Mouse (Mus musculus) kidney, embryonic 14.5 days (tissue): ENCODE measurements around the gene Lmntd1. TPM values are rescaled to one million over a fixed set of nuclear protein-coding genes. Genes with fewer than 3 reads are reported as not detected.

Experiments
- ATAC-seq: fragments of 200-750 bp; cut with Nextera tagmentation; 2 replicates; pipeline ENCODE4 v1.8.0; 2017; ENCODE audit warnings: moderate number of reproducible peaks, mild to moderate bottlenecking, moderate TSS enrichment, moderate library complexity; ENCODE audit not compliant: low FRiP score, low TSS enrichment
- H3K27ac ChIP-seq: fragments of 300-500 bp; sonication (generic); 2 replicates; pipeline ENCODE4 v1.5.1; 2014; ENCODE audit warnings: low read depth, mild to moderate bottlenecking, low read length, moderate library complexity, mixed read lengths
- H3K27me3 ChIP-seq: fragments of 300-500 bp; sonication (generic); 2 replicates; pipeline ENCODE4 v1.6.1; 2014; ENCODE audit warnings: mild to moderate bottlenecking, low read length; ENCODE audit not compliant: control insufficient read depth, insufficient read depth
- H3K36me3 ChIP-seq: fragments of 300-500 bp; sonication (generic); 2 replicates; pipeline ENCODE4 v1.6.1; 2014; ENCODE audit warnings: low read length, mixed read lengths; ENCODE audit not compliant: control insufficient read depth, insufficient read depth
- H3K4me1 ChIP-seq: fragments of 300-500 bp; sonication (generic); 2 replicates; pipeline ENCODE4 v1.6.1; 2014; ENCODE audit warnings: low read length, mixed read lengths; ENCODE audit not compliant: control insufficient read depth, insufficient read depth
- H3K4me2 ChIP-seq: fragments of 300-500 bp; sonication (generic); replicated peaks from 2 replicates; pipeline ENCODE4 v1.6.1; 2014; ENCODE audit warnings: low read depth, mild to moderate bottlenecking, low read length
- H3K4me3 ChIP-seq: fragments of 300-500 bp; sonication (generic); 2 replicates; pipeline ENCODE4 v1.5.1; 2014; ENCODE audit warnings: mild to moderate bottlenecking, low read length
- H3K9ac ChIP-seq: fragments of 300-500 bp; sonication (generic); 2 replicates; pipeline ENCODE4 v1.6.1; 2014; ENCODE audit warnings: low read depth, mild to moderate bottlenecking, low read length, moderate library complexity
- H3K9me3 ChIP-seq: fragments of 300-500 bp; sonication (generic); 2 replicates; pipeline ENCODE4 v1.6.1; 2016; ENCODE audit warnings: low read length; ENCODE audit not compliant: control insufficient read depth
- WGBS: fragments of 180-500 bp; shearing (Covaris S2); extraction: QIAGEN DNeasy Blood & Tissue Kit; methylation state at CpG from one replicate; pipeline ENCODE4 v1.1.7; 2014; 5-methylcytosine and 5-hydroxymethylcytosine counted together
- polyA plus RNA-seq: library from polyadenylated mRNA; unstranded; fragments of >200 nt; fragmentation: Nextera tagmentation; extraction: Ambion mirVana; gene quantifications from 2 replicates; pipeline ENCODE4 v1.2.1, GENCODE M21; 2014

Gene Lmntd1
- polyA plus RNA-seq, 1 experiment from 2014 or later = 2.0 TPM

DNA sequence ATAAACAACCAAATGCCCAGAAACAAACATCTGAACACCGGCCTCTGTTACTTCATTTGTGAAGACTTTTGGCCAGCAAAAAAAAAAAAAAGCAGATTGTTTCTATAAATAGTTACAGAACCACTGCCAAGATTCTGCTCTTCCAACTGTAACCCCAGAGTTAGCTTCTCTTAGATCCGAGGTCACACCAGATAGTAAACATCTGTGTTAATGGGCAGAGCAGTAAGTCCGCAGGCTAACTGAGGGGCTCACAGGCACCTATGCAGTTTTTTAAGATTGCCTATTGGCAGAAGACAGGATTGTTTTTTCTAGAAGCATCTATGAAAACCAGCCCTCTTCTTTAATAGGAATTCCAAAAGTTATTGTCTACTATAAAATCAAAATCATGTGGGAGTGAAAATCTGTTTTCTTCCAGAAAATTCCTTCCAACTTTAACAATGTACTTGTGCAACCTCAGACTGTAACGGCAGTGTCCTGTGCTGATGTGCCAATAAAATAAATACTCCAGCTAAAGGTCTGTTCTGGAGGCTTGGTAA, 26.9 kb upstream of the Lmntd1 start:
- H3K36me3 ChIP-seq = no peaks in the 10 kb centered on the region
- no peak overlapping the region for H3K9ac ChIP-seq
- WGBS = 57% methylated on average over 4 of the region's 4 CpGs
- no peak for ATAC-seq
- no peak overlapping the region for H3K27ac ChIP-seq
- H3K27me3 ChIP-seq = no peaks in the 10 kb centered on the region
- H3K4me1 ChIP-seq = peaks cover 6% of the 10 kb centered on the region; the same call in 1 of the 2 replicates
- no peak overlapping the region for H3K4me2 ChIP-seq
- H3K9me3 ChIP-seq = peaks cover 8% of the 10 kb centered on the region
- H3K4me3 ChIP-seq = no peak overlapping the region

GRCm38 (mm10) chr6:145638248-145638647, 24.1 kb upstream of the Lmntd1 start:
- H3K4me2 ChIP-seq = no peak overlapping the region
- no peak overlapping the region for H3K4me3 ChIP-seq
- H3K27me3 ChIP-seq = no peaks in the 10 kb centered on the region
- H3K27ac ChIP-seq = peak overlapping the region; percentile 47; the same call in 1 of the 2 replicates
- no peak overlapping the region for H3K9ac ChIP-seq
- peaks cover 8% of the 10 kb centered on the region for H3K9me3 ChIP-seq
- ATAC-seq = peak; percentile 51
- 58% methylated on average over 6 of the region's 6 CpGs for WGBS
- no peaks in the 10 kb centered on the region for H3K36me3 ChIP-seq
- peaks cover 6% of the 10 kb centered on the region; the same call in 1 of the 2 replicates for H3K4me1 ChIP-seq

GRCm38 (mm10) chr6:145636682-145637081, 22.6 kb upstream of the Lmntd1 start:
- Histone ChIP-seq H3K4me3 (no peak overlapping the region), H3K4me1 (peaks cover 6% of the 10 kb centered on the region; the same call in 1 of the 2 replicates), H3K36me3 (no peaks in the 10 kb centered on the region), H3K27ac (no peak overlapping the region), H3K9me3 (peaks cover 8% of the 10 kb centered on the region), H3K4me2 (no peak overlapping the region), H3K9ac (no peak overlapping the region), H3K27me3 (no peaks in the 10 kb centered on the region)
- WGBS = 45% methylated on average over 4 of the region's 4 CpGs
- 0 out of 2 replicates have a peak, but pooled peaks have one; percentile 13 for ATAC-seq

GRCm38 (mm10) chr6:145634454-145634853, 20.3 kb upstream of the Lmntd1 start:
- H3K27ac ChIP-seq = no peak overlapping the region
- ATAC-seq = no peak
- H3K27me3 ChIP-seq = no peaks in the 10 kb centered on the region
- no peak overlapping the region for H3K4me2 ChIP-seq
- no peak overlapping the region for H3K4me3 ChIP-seq
- no peaks in the 10 kb centered on the region for H3K36me3 ChIP-seq
- H3K9ac ChIP-seq = no peak overlapping the region
- peaks cover 6% of the 10 kb centered on the region; the same call in 1 of the 2 replicates for H3K4me1 ChIP-seq
- WGBS = 73% methylated on average over 2 of the region's 2 CpGs
- H3K9me3 ChIP-seq = no peaks in the 10 kb centered on the region; the same call in 1 of the 2 replicates

DNA sequence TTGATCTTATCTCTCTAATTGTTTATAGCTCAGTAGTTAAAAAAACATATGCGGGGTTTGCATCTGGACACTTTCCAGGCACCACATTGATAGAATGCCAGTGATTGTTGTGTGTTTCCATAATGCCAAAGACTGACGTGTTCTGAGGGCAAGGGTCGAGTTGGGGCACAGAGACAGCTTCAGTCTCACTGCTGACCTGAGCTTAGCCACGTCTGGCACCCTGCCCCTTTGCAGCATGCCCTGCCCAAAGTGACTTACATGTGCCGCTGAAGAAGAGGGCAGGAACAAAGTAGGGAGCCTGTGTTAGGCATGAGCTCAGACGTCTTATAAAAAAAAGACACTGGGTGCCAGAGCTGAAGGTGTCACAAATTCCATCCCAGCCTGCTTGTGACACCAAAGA, 16.1 kb upstream of the Lmntd1 start:
- ATAC-seq = no peak
- 61% methylated on average over 6 of the region's 6 CpGs for WGBS
- Histone ChIP-seq H3K4me3 (no peak overlapping the region), H3K9me3 (no peaks in the 10 kb centered on the region), H3K27ac (no peak overlapping the region), H3K36me3 (no peaks in the 10 kb centered on the region), H3K9ac (no peak overlapping the region), H3K4me1 (no peaks in the 10 kb centered on the region), H3K4me2 (no peak overlapping the region), H3K27me3 (no peaks in the 10 kb centered on the region)

DNA sequence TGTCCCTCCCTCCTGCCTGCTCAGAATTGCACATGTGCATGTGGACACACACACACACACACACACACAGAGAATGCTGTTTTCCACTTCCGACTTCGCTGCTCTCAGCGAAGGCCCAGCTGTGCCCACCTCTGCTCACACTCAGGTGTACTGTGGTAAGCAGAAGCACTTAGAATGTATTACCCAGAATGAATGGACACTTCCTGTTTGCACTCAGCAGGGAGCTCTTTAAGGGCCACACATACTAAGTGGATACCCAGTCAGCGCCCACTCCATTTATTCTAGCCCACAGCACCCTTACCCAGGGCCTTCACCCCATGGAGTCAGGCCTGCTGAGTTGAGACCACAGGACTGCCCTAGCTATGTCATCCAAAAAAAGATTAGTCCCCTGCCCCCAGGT, 9.0 kb upstream of the Lmntd1 start:
- H3K4me1 ChIP-seq = no peaks in the 10 kb centered on the region
- H3K36me3 ChIP-seq = no peaks in the 10 kb centered on the region
- no peak overlapping the region for H3K27ac ChIP-seq
- 81% methylated on average over 4 of the region's 4 CpGs for WGBS
- no peak overlapping the region for H3K4me2 ChIP-seq
- ATAC-seq = no peak
- no peak overlapping the region for H3K4me3 ChIP-seq
- no peaks in the 10 kb centered on the region for H3K27me3 ChIP-seq
- H3K9ac ChIP-seq = no peak overlapping the region
- no peaks in the 10 kb centered on the region for H3K9me3 ChIP-seq

GRCm38 (mm10) chr6:145616402-145617229, 2.5 kb upstream of the Lmntd1 start:
- WGBS = 72% methylated on average over 5 of the region's 5 CpGs
- no peak for ATAC-seq
- Histone ChIP-seq H3K4me2 (no peak overlapping the region), H3K27me3 (no peaks in the 10 kb centered on the region), H3K9me3 (0 out of 2 replicates have a peak, but pooled peaks cover 5% of the 10 kb centered on the region), H3K9ac (no peak overlapping the region), H3K36me3 (no peaks in the 10 kb centered on the region), H3K4me3 (no peak overlapping the region), H3K4me1 (no peaks in the 10 kb centered on the region), H3K27ac (no peak overlapping the region)

GRCm38 (mm10) chr6:145615666-145616210, 1.6 kb upstream of the Lmntd1 start, which contains the start of gene Tuba3b:
Gene Tuba3b (plus strand): TSS chr6:145615757.
- Histone ChIP-seq H3K4me1 (no peaks in the 10 kb centered on the region), H3K27ac (no peak within 1 kb of the TSS), H3K27me3 (no peaks in the 10 kb centered on the region), H3K9me3 (0 out of 2 replicates have a peak, but pooled peaks cover 5% of the 10 kb centered on the region), H3K36me3 (no peaks in the 10 kb centered on the region), H3K4me2 (no peak within 1 kb of the TSS), H3K4me3 (no peak within 1 kb of the TSS), H3K9ac (no peak within 1 kb of the TSS)
- 97% methylated on average over 31 of the region's 31 CpGs for WGBS
- no peak for ATAC-seq

- Histone ChIP-seq H3K27ac (no peak overlapping the region), H3K9me3 (0 out of 2 replicates have a peak, but pooled peaks cover 5% of the 10 kb centered on the region), H3K4me2 (no peak overlapping the region), H3K27me3 (no peaks in the 10 kb centered on the region), H3K9ac (no peak overlapping the region), H3K4me1 (no peaks in the 10 kb centered on the region), H3K4me3 (no peak overlapping the region), H3K36me3 (no peaks in the 10 kb centered on the region)
- ATAC-seq = no peak
- WGBS = 92% methylated on average over 3 of the region's 3 CpGs
Measured at GRCm38 (mm10) chr6:145612611-145613010, 1.5 kb downstream of the Lmntd1 start.
